In the genomic region with DNA sequence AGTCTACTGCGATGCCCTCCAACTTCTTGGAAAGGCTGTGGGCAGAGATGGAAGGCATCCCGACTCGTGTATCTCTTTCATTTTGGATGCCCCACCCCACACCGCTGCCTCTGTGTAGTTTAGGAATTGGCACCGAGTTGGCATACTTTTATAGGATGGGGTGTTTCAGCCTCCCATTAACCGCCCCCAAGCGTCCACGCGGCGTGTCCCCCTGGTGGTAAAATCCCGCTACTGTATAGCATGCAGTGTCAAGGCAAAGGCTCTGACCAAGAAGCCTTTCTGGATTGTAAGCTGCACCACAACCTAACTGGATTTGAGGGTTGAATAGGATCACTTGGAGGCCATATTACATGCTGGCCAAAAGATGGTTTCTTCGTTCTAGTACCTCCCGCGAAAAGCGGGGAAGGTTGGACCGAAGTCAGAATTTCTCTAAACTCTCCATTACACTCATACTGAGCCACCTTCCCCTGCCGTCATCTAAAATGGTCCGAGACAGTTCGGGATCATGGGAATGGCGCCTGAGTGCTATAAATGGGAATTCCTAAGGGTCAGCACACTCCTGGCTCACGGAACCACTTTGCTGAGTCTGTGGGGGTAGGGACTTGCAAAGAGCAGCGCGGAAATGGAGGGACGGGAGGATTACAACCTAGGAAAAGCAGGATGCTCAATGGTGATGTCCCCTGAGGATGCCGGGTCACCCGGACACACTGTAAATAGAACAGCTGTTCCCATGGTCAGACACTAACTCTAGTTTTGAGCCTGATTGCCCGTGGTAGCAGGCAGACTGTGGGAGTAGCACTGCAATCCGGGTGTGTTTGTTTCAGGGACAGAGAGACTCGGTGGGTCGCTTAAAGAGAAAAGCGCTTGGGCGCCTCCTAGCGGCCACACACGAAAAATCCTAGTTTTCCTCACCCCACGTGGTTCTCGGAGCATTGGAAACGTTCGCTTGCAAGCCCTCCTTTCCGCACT, we compare ENCODE assay signal across 7 mouse cellular contexts. TPM values are rescaled to one million over a fixed set of nuclear protein-coding genes. Genes with fewer than 3 reads are reported as not detected.
A peak's percentile ranks its signal among the peaks of the same experiment; 100 is the strongest.
DNase-seq lines count a peak whose midpoint lies in the region; ATAC-seq lines count a peak whose summit lies in the region.

No protein-coding gene starts in this region.

- H3K27ac ChIP-seq in forebrain, embryonic 11.5 days (ENCODE audit: low read depth, low read length), result no peak overlapping the region

- under 1% methylated on average over 39 of the region's 39 CpGs for WGBS in forebrain, embryonic 11.5 days

- H3K9me3 ChIP-seq in forebrain, embryonic 11.5 days (ENCODE audit: control insufficient read depth, low read length), result no peaks in the 10 kb centered on the region

- peak overlapping the region; percentile 1; the same call in 1 of the 2 replicates for H3K4me3 ChIP-seq in forebrain, embryonic 11.5 days (ENCODE audit: low read depth, low read length)

- peak; percentile 76 for DNase-seq in MEL-GATA-1-ER (ENCODE audit: extremely low read depth, low read depth)
- DNase-seq in c-Kit-positive CD71-negative TER-119-negative erythroid progenitor cells, embryonic 14.5 days (ENCODE audit: low read depth), result peak; percentile 61
- DNase-seq in forebrain, embryonic 11.5 days (ENCODE audit: low spot score), result peak; percentile 90
- DNase-seq in heart, postnatal 4 days, result peak; percentile 79
- peak; percentile 69 to 81 for DNase-seq in layer of hippocampus, adult 8-10 months (ENCODE audit: low spot score in 2 of 2)
- peak; percentile 64 for DNase-seq in lung, postnatal 36 days
- DNase-seq in right cerebral cortex, adult 18-20 months, result peak; percentile 63

- H3K27me3 ChIP-seq in forebrain, embryonic 11.5 days (ENCODE audit: control insufficient read depth, insufficient read depth, low read length), result peaks cover 79% of the 10 kb centered on the region

- H3K4me1 ChIP-seq in forebrain, embryonic 11.5 days (replicated peaks; ENCODE audit: control insufficient read depth, insufficient read depth, low read length), result no peaks in the 10 kb centered on the region

- no peak overlapping the region for H3K9ac ChIP-seq in forebrain, embryonic 11.5 days (ENCODE audit: low read length)

- ATAC-seq in forebrain, embryonic 11.5 days (replicated peaks; ENCODE audit: low FRiP score), result peak; percentile 63

- H3K4me2 ChIP-seq in forebrain, embryonic 11.5 days (ENCODE audit: low read depth, low read length, severe bottlenecking), result peak overlapping the region; percentile 42

- no peaks in the 10 kb centered on the region for H3K36me3 ChIP-seq in forebrain, embryonic 11.5 days (ENCODE audit: control insufficient read depth, insufficient read depth, low read length)

RNA-seq across cellular contexts. Expression of a gene that starts 15.7 kb away (rescaled TPM):
- 7.1 and 7.6 TPM in 2 replicates for polyA plus RNA-seq in forebrain, embryonic 11.5 days (2014; fragmentation: Nextera tagmentation; extraction: Ambion mirVana)
- not detected for total RNA-seq in heart, postnatal 4 days (2021)
- 1 to 10 TPM; 5.1 to 7.6 (median 6.1) TPM for total RNA-seq in layer of hippocampus, adult 8-10 months (2022)

Comparison
In these comparisons a context has a peak if more than half of its experiments do, and no peak if none do; other contexts are left out.
1. RNA of a gene that starts 15.7 kb away (total RNA-seq): 5.1 to 7.6 TPM in layer of hippocampus, adult 8-10 months; not detected in heart, postnatal 4 days; every median in the first group is over 4 times any median in the second.
2. Peak in every context shown above with its lines, with median percentiles within 50 percentile points of each other: DNase-seq.